Mouse (Mus musculus): Measurements from ENCODE around the gene Tle6. TPM values are rescaled to one million over a fixed set of nuclear protein-coding genes. Genes with fewer than 3 reads are reported as not detected.

Gene Tle6
- total and polyA plus RNA-seq, 3 experiments = 16.9 to 31.9 TPM; not detected in 1

DNA sequence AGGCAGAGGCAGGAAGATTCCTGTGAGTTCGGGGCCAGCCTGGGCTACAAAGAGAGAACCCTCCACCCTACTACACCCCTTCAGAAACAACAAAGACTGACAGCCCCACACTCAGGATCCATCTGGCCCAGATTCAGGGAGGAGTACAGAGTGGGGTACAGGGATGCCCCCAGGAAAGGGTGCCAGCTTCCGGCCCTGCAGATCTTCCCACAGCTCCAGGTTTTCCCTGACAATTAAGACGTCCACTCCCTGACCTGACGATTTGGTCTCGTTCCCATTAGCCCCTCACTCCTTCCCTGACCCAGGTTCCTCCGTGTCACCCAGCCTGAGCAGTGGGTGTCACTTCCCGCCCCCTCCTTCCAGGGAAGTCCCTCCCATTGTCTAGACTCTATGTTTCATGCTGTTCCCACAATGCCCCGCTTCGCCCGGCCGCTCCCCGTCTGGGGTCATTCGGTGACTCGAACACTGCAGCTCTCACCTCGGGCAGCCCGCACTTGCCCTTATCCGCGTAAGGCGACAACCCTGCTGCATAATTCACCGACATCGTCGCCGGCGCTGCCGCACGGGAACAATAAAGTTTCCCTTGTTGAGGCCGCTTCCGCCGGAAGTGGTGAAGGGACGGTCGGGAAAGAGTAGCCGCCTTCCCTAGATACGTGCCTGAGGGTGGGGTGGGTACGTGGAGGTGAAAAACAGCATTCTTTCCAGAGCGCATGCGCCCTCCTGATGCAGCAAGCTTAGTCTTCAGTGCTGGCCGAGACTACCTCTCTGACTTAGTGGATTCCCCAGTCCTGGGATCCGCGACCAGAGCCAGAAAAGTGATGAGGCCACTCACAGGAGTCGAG lies 26.3 kb upstream of the Tle6 start, which contains the start of gene Sirt6:
Gene Sirt6 (minus strand): TSS at position 804 of the 842 bp plus-strand sequence.
- H3K9me3 ChIP-seq (replicated peaks; ENCODE audit: insufficient read depth, low read length) = no peaks in the 10 kb centered on the region
- H3K36me3 ChIP-seq (ENCODE audit: control insufficient read depth in 1 of 2, insufficient read depth in 2 of 2, low read length in 2 of 2) = no peaks in the 10 kb centered on the region; a peak in 1 of 4 replicates
- H3K79me2 ChIP-seq (ENCODE audit: control insufficient read depth, insufficient read depth, low read length, poor library complexity) = peaks cover 4% of the 10 kb centered on the region; the same call in 1 of the 2 replicates
- DNase-seq (ENCODE audit: low read depth, low spot score) = peak; percentile 98
- H3K9ac ChIP-seq (ENCODE audit: control insufficient read depth, low read depth, low read length, poor library complexity, severe bottlenecking) = peak within 1 kb of the TSS; percentile 93
- H3K27ac ChIP-seq (ENCODE audit: control insufficient read depth, low read depth, low read length) = peak within 1 kb of the TSS; percentile 93
- peaks cover 2 to 19% of the 10 kb centered on the region in 2 experiments; a peak in 3 of 4 replicates for H3K4me1 ChIP-seq (ENCODE audit: control insufficient read depth in 1 of 2, insufficient read depth in 2 of 2, low read length in 2 of 2)
- peak within 1 kb of the TSS; percentile 70 to 90 for H3K4me3 ChIP-seq (ENCODE audit: control insufficient read depth in 1 of 2, insufficient read depth in 1 of 2, low read depth in 2 of 2, low read length in 2 of 2)
- no peaks in the 10 kb centered on the region for H3K27me3 ChIP-seq (ENCODE audit: control insufficient read depth in 1 of 2, insufficient read depth in 2 of 2, low read length in 2 of 2)
- 0 out of 2 replicates have a peak, but pooled peaks have one; percentile 11 for TF ChIP-seq RCOR1 (IDR thresholded peaks at IDR 0.05; ENCODE audit: low read depth, low read length)
- TF ChIP-seq USF2 (IDR thresholded peaks at IDR 0.05; ENCODE audit: borderline replicate concordance in 1 of 2, insufficient read depth in 1 of 2, low read depth in 1 of 2, low read length in 2 of 2) = no peak
- TF ChIP-seq BHLHE40 (IDR thresholded peaks at IDR 0.05; ENCODE audit: borderline replicate concordance, low read depth, low read length) = no peak
- no peak for TF ChIP-seq MAFK (IDR thresholded peaks at IDR 0.05; ENCODE audit: borderline replicate concordance, low read depth, low read length)
- TF ChIP-seq ETS1 (IDR thresholded peaks at IDR 0.05; ENCODE audit: low read depth, low read length) = peak; percentile 61; the same call in 1 of the 2 replicates
- TF ChIP-seq JUND (IDR thresholded peaks at IDR 0.05; ENCODE audit: low read depth, low read length) = no peak
- peak; percentile 75 for TF ChIP-seq TBP (IDR thresholded peaks at IDR 0.05; ENCODE audit: low read depth, low read length)
- TF ChIP-seq POLR2AphosphoS5 (IDR thresholded peaks at IDR 0.05; ENCODE audit: borderline replicate concordance, low read depth, low read length) = no peak
- TF ChIP-seq NELFE (IDR thresholded peaks at IDR 0.05; ENCODE audit: low read depth, low read length) = peak; percentile 91
- TF ChIP-seq MYB (IDR thresholded peaks at IDR 0.05; ENCODE audit: low read depth, low read length) = no peak; the same call in 1 of the 2 replicates
- TF ChIP-seq CTCF (IDR thresholded peaks at IDR 0.05 in 2 of 3, conservative IDR thresholded peaks at IDR 0.05 in 1 of 3; ENCODE audit: control insufficient read depth in 1 of 3, insufficient read depth in 1 of 3, low read depth in 2 of 3, low read length in 3 of 3, poor library complexity in 1 of 3, severe bottlenecking in 1 of 3) = no peak
- TF ChIP-seq CHD2 (IDR thresholded peaks at IDR 0.05; ENCODE audit: low read length) = no peak
- TF ChIP-seq ZC3H11A (IDR thresholded peaks at IDR 0.05; ENCODE audit: low read depth, low read length) = no peak
- TF ChIP-seq MAZ (IDR thresholded peaks at IDR 0.05; ENCODE audit: low read depth, low read length) = peak; percentile 89
- TF ChIP-seq POLR2A (IDR thresholded peaks at IDR 0.05; ENCODE audit: control insufficient read depth in 1 of 2, insufficient read depth in 1 of 2, low read depth in 1 of 2, low read length in 2 of 2, poor library complexity in 1 of 2) = peak; percentile 69 to 95; a peak in 3 of 4 replicates
- TF ChIP-seq UBTF (IDR thresholded peaks at IDR 0.05; ENCODE audit: borderline replicate concordance, insufficient read depth, low read depth, low read length) = no peak
- peak; percentile 89; the same call in 1 of the 2 replicates for TF ChIP-seq SIN3A (IDR thresholded peaks at IDR 0.05; ENCODE audit: low read length)
- peak; percentile 69; the same call in 1 of the 2 replicates for TF ChIP-seq KAT2A (conservative IDR thresholded peaks at IDR 0.05; ENCODE audit: low read depth, low read length)
- no peak for TF ChIP-seq MEF2A (IDR thresholded peaks at IDR 0.05; ENCODE audit: extremely low read depth, insufficient replicate concordance, low read depth, low read length, poor library complexity, severe bottlenecking)
- TF ChIP-seq RAD21 (IDR thresholded peaks at IDR 0.05; ENCODE audit: low read depth, low read length) = no peak
- no peak; the same call in 1 of the 2 replicates for TF ChIP-seq TCF12 (IDR thresholded peaks at IDR 0.05; ENCODE audit: low read depth, low read length)
- no peak for TF ChIP-seq SMC3 (IDR thresholded peaks at IDR 0.05; ENCODE audit: low read depth, low read length)
- no peak for TF ChIP-seq ZNF384 (IDR thresholded peaks at IDR 0.05; ENCODE audit: low read depth, low read length)
- TF ChIP-seq NRF1 (IDR thresholded peaks at IDR 0.05; ENCODE audit: insufficient read depth, low read depth, low read length, poor library complexity, severe bottlenecking) = peak; percentile 88
- no peak for TF ChIP-seq ZKSCAN1 (IDR thresholded peaks at IDR 0.05; ENCODE audit: low read depth, low read length)
- TF ChIP-seq E2F4 (IDR thresholded peaks at IDR 0.05; ENCODE audit: borderline replicate concordance, low read depth, low read length) = no peak
- TF ChIP-seq MYC (IDR thresholded peaks at IDR 0.05; ENCODE audit: low read depth, low read length) = peak; percentile 44; the same call in 1 of the 2 replicates
- peak; percentile 95 for TF ChIP-seq HCFC1 (IDR thresholded peaks at IDR 0.05; ENCODE audit: low read depth, low read length)
- peak; percentile 94; the same call in 1 of the 2 replicates for TF ChIP-seq ZMIZ1 (IDR thresholded peaks at IDR 0.05; ENCODE audit: low read depth, low read length)
- TF ChIP-seq GATA1 (IDR thresholded peaks at IDR 0.05; ENCODE audit: low read depth, low read length) = peak; percentile 19; the same call in 1 of the 2 replicates
- TF ChIP-seq TAL1 (IDR thresholded peaks at IDR 0.05; ENCODE audit: low read length) = no peak
- peak; percentile 70 for TF ChIP-seq ELF1 (IDR thresholded peaks at IDR 0.05; ENCODE audit: low read depth, low read length)
- TF ChIP-seq USF1 (IDR thresholded peaks at IDR 0.05; ENCODE audit: low read depth, low read length) = no peak
- TF ChIP-seq CHD1 (IDR thresholded peaks at IDR 0.05; ENCODE audit: low read depth, low read length) = no peak
